Mouse (Mus musculus): ENCODE results near the gene Pheta2. TPM values are rescaled to one million over a fixed set of nuclear protein-coding genes. Genes with fewer than 3 reads are reported as not detected.

Pheta2 gene
- polyA plus RNA-seq, 1 experiment from 2014 or later: 13.8 TPM

DNA sequence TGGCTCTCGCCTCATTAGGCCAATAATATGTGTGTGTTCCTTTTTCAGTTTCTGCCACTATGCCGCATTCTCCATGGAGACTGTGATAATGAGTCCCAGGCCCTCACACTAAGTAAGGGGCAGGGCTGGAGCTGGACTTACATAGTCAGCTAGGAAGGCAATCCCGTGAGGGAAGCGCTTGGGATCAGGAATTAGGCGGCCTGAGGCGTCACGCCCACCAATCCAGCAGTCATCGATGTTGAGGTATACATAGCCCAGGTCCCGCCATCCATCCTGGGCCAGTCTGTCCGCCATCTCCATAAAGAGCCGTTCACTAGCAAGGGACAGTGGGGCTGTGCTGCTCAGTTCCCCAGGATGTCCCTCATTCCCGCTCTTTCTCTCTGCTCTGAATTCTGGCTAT lies 2.1 kb upstream of the Pheta2 start:
- Histone ChIP-seq H3K36me3 (ENCODE audit: insufficient read depth) (peaks cover 45% of the 10 kb centered on the region), H3K4me3 (ENCODE audit: low read depth, low read length) (no peak overlapping the region), H3K4me2 (no peak overlapping the region), H3K9me3 (ENCODE audit: low read depth, low read length) (no peaks in the 10 kb centered on the region), H3K9ac (no peak overlapping the region), H3K27ac (ENCODE audit: low read depth) (no peak overlapping the region), H3K27me3 (ENCODE audit: insufficient read depth, low read length) (no peaks in the 10 kb centered on the region), H3K4me1 (ENCODE audit: insufficient read depth) (peaks cover 7% of the 10 kb centered on the region; the same call in 1 of the 2 replicates)
- ATAC-seq (ENCODE audit: insufficient read depth): no peak
- TF ChIP-seq CTCF (IDR thresholded peaks at IDR 0.05; ENCODE audit: low read depth): no peak
- 85% methylated on average over 12 of the region's 12 CpGs for WGBS
- DNase-seq: no peak

DNA sequence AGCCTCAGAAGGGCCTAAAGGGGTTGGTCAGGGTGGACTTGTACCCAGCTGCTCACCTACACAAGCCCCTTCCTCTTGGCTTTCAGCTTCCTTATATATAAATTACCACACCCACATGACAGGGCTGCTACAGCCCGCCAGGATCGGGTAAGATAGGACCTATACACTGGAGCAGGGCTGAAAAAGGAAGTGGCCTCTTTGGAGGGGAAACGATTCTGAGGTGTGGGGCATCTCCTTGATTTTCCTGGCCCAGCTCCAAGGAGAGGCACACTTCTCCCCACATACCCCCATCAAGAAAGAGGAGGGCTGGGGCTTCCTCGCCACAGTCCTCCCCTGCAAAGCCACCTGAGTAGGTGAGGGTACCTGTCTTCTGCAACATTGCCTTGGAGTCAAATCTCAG lies 867 bp upstream of the Pheta2 start:
- H3K27me3 ChIP-seq (ENCODE audit: insufficient read depth, low read length): no peaks in the 10 kb centered on the region
- peak; percentile 17 for DNase-seq

DNA sequence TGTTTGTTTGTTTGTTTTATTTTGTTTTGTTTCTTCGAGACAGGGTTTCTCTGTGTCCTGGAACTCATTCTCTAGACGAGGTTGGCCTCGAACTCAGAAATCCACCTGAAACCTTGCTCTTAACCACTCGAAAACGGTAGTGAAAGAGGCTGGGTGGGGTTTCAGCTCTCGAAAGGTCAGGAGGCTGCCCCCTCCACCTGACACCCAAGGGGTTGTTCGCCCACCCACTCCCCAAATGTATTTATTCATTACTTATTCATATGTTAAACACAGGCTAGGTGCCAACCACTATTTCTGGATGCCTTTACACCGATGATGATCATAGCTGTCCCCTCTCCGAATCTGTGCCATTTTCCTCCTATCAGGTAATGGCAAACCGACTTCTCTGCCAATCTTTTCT lies 408 bp downstream of the Pheta2 start:
- peak overlapping the region; percentile 60 for H3K4me2 ChIP-seq
- peaks cover 26% of the 10 kb centered on the region for H3K36me3 ChIP-seq (ENCODE audit: insufficient read depth)
- peak overlapping the region; percentile 58 for H3K4me3 ChIP-seq (ENCODE audit: low read depth, low read length)
- no peaks in the 10 kb centered on the region for H3K9me3 ChIP-seq (ENCODE audit: low read depth, low read length)
- H3K27ac ChIP-seq (ENCODE audit: low read depth): no peak overlapping the region
- H3K9ac ChIP-seq: peak overlapping the region; percentile 53
- no peak for TF ChIP-seq CTCF (IDR thresholded peaks at IDR 0.05; ENCODE audit: low read depth)
- H3K4me1 ChIP-seq (ENCODE audit: insufficient read depth): peaks cover 8% of the 10 kb centered on the region; the same call in 1 of the 2 replicates
- no peak for DNase-seq
- no peaks in the 10 kb centered on the region for H3K27me3 ChIP-seq (ENCODE audit: insufficient read depth, low read length)
- 51% methylated on average over 10 of the region's 10 CpGs for WGBS
- no peak for ATAC-seq (ENCODE audit: insufficient read depth)

More for the DNA sequence above, 867 bp upstream of the Pheta2 start:
- TF ChIP-seq CTCF (IDR thresholded peaks at IDR 0.05; ENCODE audit: low read depth): no peak
- WGBS: 12% methylated on average over 4 of the region's 4 CpGs
- no peaks in the 10 kb centered on the region for H3K9me3 ChIP-seq (ENCODE audit: low read depth, low read length)
- H3K9ac ChIP-seq: peak overlapping the region; percentile 53
- H3K36me3 ChIP-seq (ENCODE audit: insufficient read depth): peaks cover 34% of the 10 kb centered on the region
- no peak for ATAC-seq (ENCODE audit: insufficient read depth)
- peak overlapping the region; percentile 60 for H3K4me2 ChIP-seq
- peaks cover 8% of the 10 kb centered on the region; the same call in 1 of the 2 replicates for H3K4me1 ChIP-seq (ENCODE audit: insufficient read depth)
- no peak overlapping the region for H3K27ac ChIP-seq (ENCODE audit: low read depth)
- peak overlapping the region; percentile 58 for H3K4me3 ChIP-seq (ENCODE audit: low read depth, low read length)

DNA sequence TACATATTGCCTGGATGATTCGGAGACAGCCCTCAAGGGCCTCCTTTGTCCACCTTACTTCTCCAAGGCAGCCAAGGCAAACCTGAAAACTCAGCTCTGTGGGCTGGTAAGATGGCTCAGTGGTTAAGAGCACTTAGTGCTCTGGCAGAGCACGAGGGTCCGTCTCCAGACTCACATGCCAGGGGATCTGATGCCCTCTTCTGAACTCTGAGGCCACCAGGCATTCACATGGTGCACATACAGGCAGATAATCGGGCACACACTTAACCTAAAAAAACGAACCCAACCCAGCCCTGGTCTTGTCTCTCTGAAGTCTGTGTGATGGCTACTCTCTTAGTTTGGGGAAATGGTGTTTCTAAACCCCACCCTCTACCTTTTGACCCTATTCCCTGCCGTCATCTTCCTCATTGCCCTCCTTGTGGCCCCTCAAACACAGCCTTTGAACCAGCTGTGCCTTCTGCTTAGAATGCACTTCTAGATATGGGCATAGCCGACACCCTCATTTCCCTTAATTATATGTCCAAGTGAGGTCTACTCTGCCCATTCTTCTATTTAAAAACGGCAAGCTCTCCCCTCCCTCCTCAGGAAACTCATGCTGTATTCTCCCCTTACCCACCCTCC lies 1.0 kb downstream of the Pheta2 start:
- WGBS: 52% methylated on average over 8 of the region's 8 CpGs
- Histone ChIP-seq H3K27me3 (ENCODE audit: insufficient read depth, low read length) (no peaks in the 10 kb centered on the region), H3K36me3 (ENCODE audit: insufficient read depth) (peaks cover 21% of the 10 kb centered on the region), H3K9me3 (ENCODE audit: low read depth, low read length) (no peaks in the 10 kb centered on the region), H3K27ac (ENCODE audit: low read depth) (no peak overlapping the region; the same call in 1 of the 2 replicates), H3K4me3 (ENCODE audit: low read depth, low read length) (no peak overlapping the region), H3K4me1 (ENCODE audit: insufficient read depth) (peaks cover 8% of the 10 kb centered on the region; the same call in 1 of the 2 replicates), H3K9ac (no peak overlapping the region), H3K4me2 (peak overlapping the region; percentile 68)
- no peak for ATAC-seq (ENCODE audit: insufficient read depth)
- no peak for DNase-seq
- no peak for TF ChIP-seq CTCF (IDR thresholded peaks at IDR 0.05; ENCODE audit: low read depth)

DNA sequence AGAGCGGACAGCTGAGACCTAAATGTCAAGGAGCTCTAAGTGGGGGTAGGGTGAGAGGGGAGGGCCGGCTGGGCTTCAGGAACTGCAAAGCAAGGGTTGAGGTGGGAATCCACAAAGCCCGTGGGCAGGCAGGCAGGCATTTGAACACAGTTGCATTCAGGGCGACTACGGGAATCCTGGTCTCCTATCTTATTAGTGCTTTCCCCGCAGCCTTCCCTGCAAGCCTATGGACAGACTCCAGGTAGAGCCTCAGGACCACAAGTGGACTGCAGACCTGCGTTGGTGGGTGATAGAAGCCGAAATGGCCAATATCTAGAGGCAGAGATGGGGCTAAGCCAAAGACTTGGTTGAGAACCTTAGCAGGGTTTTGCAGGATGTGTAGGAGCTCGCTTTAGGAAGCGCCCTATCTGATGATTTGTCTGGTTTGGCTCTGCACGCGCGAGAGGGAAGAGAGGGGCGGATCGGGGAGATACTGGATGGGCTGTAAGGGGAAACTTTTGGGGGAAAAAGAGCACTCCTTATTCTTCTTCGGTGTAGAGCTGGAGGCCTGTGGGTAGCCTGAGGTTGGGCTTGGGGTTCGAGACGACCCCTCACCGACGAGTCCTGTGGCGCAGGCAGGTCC lies 1.8 kb downstream of the Pheta2 start:
- no peak for ATAC-seq (ENCODE audit: insufficient read depth)

DNA sequence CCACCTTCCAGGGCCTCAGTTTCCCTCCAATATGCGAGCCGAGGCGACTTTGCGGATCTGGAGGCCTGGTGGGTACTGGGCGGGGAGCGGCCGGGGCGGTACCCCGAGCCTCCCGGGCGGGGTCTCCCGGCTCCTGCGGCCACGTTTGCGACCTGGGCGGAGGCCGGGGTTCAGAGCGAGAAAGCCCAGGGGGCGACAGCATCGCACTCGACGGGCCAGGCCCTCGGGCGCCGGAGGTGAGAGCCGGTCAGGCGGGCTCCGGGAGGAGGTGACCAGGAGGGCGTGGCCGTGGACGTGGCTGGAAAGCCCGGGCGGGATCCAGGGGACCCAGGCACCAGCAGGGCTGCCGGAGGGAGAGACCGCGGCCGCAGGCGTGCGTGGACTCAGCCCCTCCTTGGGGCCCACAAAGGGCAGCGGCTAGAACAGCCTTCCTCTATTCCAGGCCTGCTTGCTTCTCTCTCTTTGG lies 2.3 kb downstream of the Pheta2 start:
- Histone ChIP-seq H3K4me3 (ENCODE audit: low read depth, low read length) (peak overlapping the region; percentile 51), H3K4me1 (ENCODE audit: insufficient read depth) (peaks cover 8% of the 10 kb centered on the region; the same call in 1 of the 2 replicates), H3K27me3 (ENCODE audit: insufficient read depth, low read length) (no peaks in the 10 kb centered on the region), H3K27ac (ENCODE audit: low read depth) (peak overlapping the region; percentile 87), H3K4me2 (peak overlapping the region; percentile 68), H3K36me3 (ENCODE audit: insufficient read depth) (peaks cover 8% of the 10 kb centered on the region), H3K9ac (peak overlapping the region; percentile 75), H3K9me3 (ENCODE audit: low read depth, low read length) (no peaks in the 10 kb centered on the region)
- ATAC-seq (ENCODE audit: insufficient read depth) (peak; percentile 8; the same call in 1 of the 2 replicates), DNase-seq (peak; percentile 78)
- 2% methylated on average over 32 of the region's 40 CpGs for WGBS
- TF ChIP-seq CTCF (IDR thresholded peaks at IDR 0.05; ENCODE audit: low read depth): no peak

More for the DNA sequence above, 1.8 kb downstream of the Pheta2 start:
- H3K9ac ChIP-seq: peak overlapping the region; percentile 75
- 27% methylated on average over 21 of the region's 21 CpGs for WGBS
- H3K27me3 ChIP-seq (ENCODE audit: insufficient read depth, low read length): no peaks in the 10 kb centered on the region
- DNase-seq: peak; percentile 61
- peak overlapping the region; percentile 87 for H3K27ac ChIP-seq (ENCODE audit: low read depth)
- peak overlapping the region; percentile 68 for H3K4me2 ChIP-seq
- peaks cover 8% of the 10 kb centered on the region; the same call in 1 of the 2 replicates for H3K4me1 ChIP-seq (ENCODE audit: insufficient read depth)
- H3K9me3 ChIP-seq (ENCODE audit: low read depth, low read length): no peaks in the 10 kb centered on the region
- H3K4me3 ChIP-seq (ENCODE audit: low read depth, low read length): peak overlapping the region; percentile 51
- TF ChIP-seq CTCF (IDR thresholded peaks at IDR 0.05; ENCODE audit: low read depth): no peak
- peaks cover 13% of the 10 kb centered on the region for H3K36me3 ChIP-seq (ENCODE audit: insufficient read depth)

Data from lung, embryonic 14.5 days (tissue).